Mouse (Mus musculus): ENCODE results near the gene Slc6a6.

- TF ChIP-seq CTCF (IDR thresholded peaks at IDR 0.05; ENCODE audit: insufficient read depth, low read length) (no peak), POLR2A (IDR thresholded peaks at IDR 0.05; ENCODE audit: borderline replicate concordance, extremely low read depth, low read depth, low read length) (no peak)
These were observed 20.6 kb downstream of the Slc6a6 start for GRCm38 (mm10) chr6:91704446-91704845.

All from lung, adult 2 months (tissue).